Mouse (Mus musculus): ENCODE results near the gene Sbf2. TPM values are rescaled to one million over a fixed set of nuclear protein-coding genes. Genes with fewer than 3 reads are reported as not detected.

Sbf2 gene
- polyA plus RNA-seq (2015; fragmentation: Nextera tagmentation; extraction: Ambion mirVana) = 60.3 and 62.1 TPM in 2 replicates

GRCm38 (mm10) chr7:110614133-110615063 is at the start of gene Sbf2:
Gene Sbf2, minus strand, starts transcription at chr7:110614922.
- peak within 1 kb of the TSS; percentile 86 for H3K4me2 ChIP-seq
- peak within 1 kb of the TSS; percentile 99 for H3K27ac ChIP-seq
- peak; percentile 94 for ATAC-seq (ENCODE audit: low FRiP score)
- WGBS = under 1% methylated on average over 114 of the region's 127 CpGs
- peak within 1 kb of the TSS; percentile 89 for H3K4me3 ChIP-seq
- no peaks in the 10 kb centered on the region for H3K9me3 ChIP-seq
- no peaks in the 10 kb centered on the region for H3K36me3 ChIP-seq
- peak within 1 kb of the TSS; percentile 95 for H3K9ac ChIP-seq
- H3K4me1 ChIP-seq (replicated peaks) = peaks cover 29% of the 10 kb centered on the region
- H3K27me3 ChIP-seq = peaks cover 13% of the 10 kb centered on the region

- Histone ChIP-seq H3K4me2 (no peak overlapping the region), H3K9ac (no peak overlapping the region), H3K27me3 (no peaks in the 10 kb centered on the region), H3K4me1 (replicated peaks) (no peaks in the 10 kb centered on the region), H3K9me3 (0 out of 2 replicates have a peak, but pooled peaks cover 6% of the 10 kb centered on the region), H3K27ac (no peak overlapping the region), H3K36me3 (no peaks in the 10 kb centered on the region), H3K4me3 (no peak overlapping the region)
- ATAC-seq (ENCODE audit: low FRiP score) = no peak
- 66% methylated on average over 3 of the region's 3 CpGs for WGBS
Measured at GRCm38 (mm10) chr7:110658378-110658928, 43.7 kb upstream of the Sbf2 start.

DNA sequence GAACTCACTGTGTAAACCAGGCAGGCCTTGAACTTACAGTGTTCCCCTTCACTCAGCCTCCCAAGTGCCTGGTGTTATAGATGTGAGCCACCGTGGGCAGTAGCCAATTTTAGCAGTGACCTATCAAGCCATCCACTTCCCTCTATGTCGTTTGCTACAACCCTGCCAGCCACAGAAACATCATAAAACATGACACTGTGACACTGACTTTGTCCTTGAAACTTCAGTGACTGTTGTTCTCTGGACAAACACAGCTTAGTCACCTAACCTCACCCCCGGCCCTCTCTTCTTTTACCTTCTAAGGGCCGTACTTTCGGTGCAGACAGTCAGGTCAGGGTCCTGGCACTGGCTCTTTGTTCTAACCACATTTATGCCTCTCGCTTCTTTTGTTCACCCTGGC is 41.2 kb upstream of the Sbf2 start:
- ATAC-seq (ENCODE audit: low FRiP score) = no peak
- no peak overlapping the region for H3K9ac ChIP-seq
- H3K4me3 ChIP-seq = no peak overlapping the region
- no peaks in the 10 kb centered on the region for H3K27me3 ChIP-seq
- WGBS = 70% methylated on average over 6 of the region's 6 CpGs
- no peaks in the 10 kb centered on the region for H3K9me3 ChIP-seq
- H3K36me3 ChIP-seq = no peaks in the 10 kb centered on the region
- H3K4me1 ChIP-seq (replicated peaks) = no peaks in the 10 kb centered on the region
- H3K4me2 ChIP-seq = no peak overlapping the region
- no peak overlapping the region for H3K27ac ChIP-seq

GRCm38 (mm10) chr7:110655230-110655629 is 40.5 kb upstream of the Sbf2 start:
- H3K9me3 ChIP-seq = no peaks in the 10 kb centered on the region
- H3K9ac ChIP-seq = no peak overlapping the region
- H3K36me3 ChIP-seq = no peaks in the 10 kb centered on the region
- no peak overlapping the region for H3K27ac ChIP-seq
- no peak for ATAC-seq (ENCODE audit: low FRiP score)
- WGBS = 82% methylated on average over 3 of the region's 3 CpGs
- H3K4me1 ChIP-seq (replicated peaks) = no peaks in the 10 kb centered on the region
- no peaks in the 10 kb centered on the region for H3K27me3 ChIP-seq
- H3K4me2 ChIP-seq = no peak overlapping the region
- H3K4me3 ChIP-seq = no peak overlapping the region

DNA sequence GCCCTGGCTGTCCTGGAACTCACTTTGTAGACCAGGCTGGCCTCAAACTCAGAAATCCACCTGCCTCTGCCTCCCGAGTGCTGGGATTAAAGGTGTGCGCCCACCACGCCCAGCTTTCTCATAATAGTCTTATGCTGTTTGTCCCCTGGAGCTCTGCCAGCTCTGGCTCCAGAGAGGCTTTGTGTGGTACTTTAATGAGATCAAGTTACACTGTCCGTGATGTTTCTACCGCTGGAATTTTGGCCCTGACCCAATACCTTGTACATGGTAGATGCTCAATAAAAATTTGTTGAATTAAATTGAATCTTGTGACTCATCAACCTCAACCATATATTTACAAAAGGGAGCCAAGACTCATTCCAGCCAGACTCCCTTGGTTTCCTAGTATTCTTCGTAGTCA is 36.4 kb upstream of the Sbf2 start:
- no peak for ATAC-seq (ENCODE audit: low FRiP score)
- H3K4me1 ChIP-seq (replicated peaks) = no peaks in the 10 kb centered on the region
- H3K27me3 ChIP-seq = 0 out of 2 replicates have a peak, but pooled peaks cover 3% of the 10 kb centered on the region
- H3K4me2 ChIP-seq = no peak overlapping the region
- 81% methylated on average over 6 of the region's 6 CpGs for WGBS
- no peak overlapping the region for H3K9ac ChIP-seq
- H3K27ac ChIP-seq = no peak overlapping the region
- H3K9me3 ChIP-seq = peaks cover 5% of the 10 kb centered on the region; the same call in 1 of the 2 replicates
- no peak overlapping the region for H3K4me3 ChIP-seq
- H3K36me3 ChIP-seq = no peaks in the 10 kb centered on the region

DNA sequence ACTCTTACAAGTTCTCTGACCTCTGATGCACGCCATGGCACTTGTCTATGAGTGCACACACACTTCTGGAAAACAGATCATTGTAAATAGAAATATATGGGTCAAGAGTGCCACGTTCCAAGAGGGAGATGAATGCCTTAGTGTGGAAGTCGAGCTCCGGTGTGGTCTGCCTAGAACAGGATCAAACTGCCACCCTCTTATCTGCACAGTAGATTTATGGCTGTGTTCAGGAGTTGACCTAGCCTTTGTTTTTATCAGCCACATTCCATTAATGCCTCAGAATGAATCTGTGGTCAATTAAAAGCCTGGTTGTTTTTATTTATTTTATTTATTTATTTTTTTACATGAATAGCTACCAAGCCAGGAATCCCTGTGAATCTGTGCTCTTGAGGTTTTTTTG is 35.8 kb upstream of the Sbf2 start:
- no peak overlapping the region for H3K9ac ChIP-seq
- H3K27ac ChIP-seq = no peak overlapping the region
- WGBS = 88% methylated on average over 4 of the region's 4 CpGs
- ATAC-seq (ENCODE audit: low FRiP score) = no peak
- no peaks in the 10 kb centered on the region for H3K36me3 ChIP-seq
- no peaks in the 10 kb centered on the region for H3K4me1 ChIP-seq (replicated peaks)
- H3K4me3 ChIP-seq = no peak overlapping the region
- 0 out of 2 replicates have a peak, but pooled peaks cover 3% of the 10 kb centered on the region for H3K27me3 ChIP-seq
- no peak overlapping the region for H3K4me2 ChIP-seq
- H3K9me3 ChIP-seq = peaks cover 5% of the 10 kb centered on the region; the same call in 1 of the 2 replicates

DNA sequence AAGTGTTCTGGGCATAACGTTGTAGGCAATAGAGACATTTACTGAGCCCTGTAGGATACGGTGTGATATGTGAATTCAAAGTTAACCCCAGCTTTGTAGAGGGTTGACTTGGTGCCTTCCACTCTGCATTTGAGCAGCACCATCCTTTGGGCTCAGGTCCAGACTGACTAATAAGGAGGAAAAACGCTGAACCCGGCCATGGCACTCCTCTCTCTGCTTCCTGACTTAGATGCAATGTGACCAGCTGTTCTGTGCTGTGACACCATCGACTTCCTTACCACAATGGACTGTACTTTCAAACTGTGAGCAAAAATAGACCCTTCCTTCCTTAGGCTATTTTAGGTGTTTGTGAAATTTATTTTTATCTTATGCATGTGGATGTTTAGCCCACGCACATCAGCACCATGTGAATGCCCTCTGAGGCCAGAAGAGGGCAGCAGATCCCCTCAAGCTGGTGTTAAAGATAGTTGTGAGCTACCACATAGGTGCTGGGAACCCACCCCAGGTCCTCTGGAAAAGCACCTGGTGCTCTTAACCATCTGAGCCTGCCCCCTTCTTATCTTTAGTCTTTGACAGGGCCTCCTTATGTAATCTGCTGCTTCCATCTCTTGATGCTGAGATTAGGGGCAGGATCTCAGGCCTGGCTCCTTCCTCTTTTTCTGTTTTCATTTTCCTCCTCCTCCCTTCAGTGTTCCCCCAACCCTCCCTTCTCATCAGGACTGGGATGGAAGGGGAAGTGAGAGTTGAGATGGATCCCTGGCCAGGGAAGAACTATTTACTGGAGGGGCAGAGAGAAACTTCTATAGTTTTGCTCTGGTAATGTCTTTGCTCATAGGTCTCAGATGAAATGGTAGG is 34.6 kb upstream of the Sbf2 start:
- Histone ChIP-seq H3K27ac (no peak overlapping the region), H3K4me1 (replicated peaks) (no peaks in the 10 kb centered on the region), H3K27me3 (0 out of 2 replicates have a peak, but pooled peaks cover 3% of the 10 kb centered on the region), H3K9me3 (peaks cover 5% of the 10 kb centered on the region; the same call in 1 of the 2 replicates), H3K36me3 (no peaks in the 10 kb centered on the region), H3K9ac (no peak overlapping the region), H3K4me3 (no peak overlapping the region), H3K4me2 (no peak overlapping the region)
- ATAC-seq (ENCODE audit: low FRiP score) = no peak
- WGBS = 94% methylated on average over 6 of the region's 6 CpGs

DNA sequence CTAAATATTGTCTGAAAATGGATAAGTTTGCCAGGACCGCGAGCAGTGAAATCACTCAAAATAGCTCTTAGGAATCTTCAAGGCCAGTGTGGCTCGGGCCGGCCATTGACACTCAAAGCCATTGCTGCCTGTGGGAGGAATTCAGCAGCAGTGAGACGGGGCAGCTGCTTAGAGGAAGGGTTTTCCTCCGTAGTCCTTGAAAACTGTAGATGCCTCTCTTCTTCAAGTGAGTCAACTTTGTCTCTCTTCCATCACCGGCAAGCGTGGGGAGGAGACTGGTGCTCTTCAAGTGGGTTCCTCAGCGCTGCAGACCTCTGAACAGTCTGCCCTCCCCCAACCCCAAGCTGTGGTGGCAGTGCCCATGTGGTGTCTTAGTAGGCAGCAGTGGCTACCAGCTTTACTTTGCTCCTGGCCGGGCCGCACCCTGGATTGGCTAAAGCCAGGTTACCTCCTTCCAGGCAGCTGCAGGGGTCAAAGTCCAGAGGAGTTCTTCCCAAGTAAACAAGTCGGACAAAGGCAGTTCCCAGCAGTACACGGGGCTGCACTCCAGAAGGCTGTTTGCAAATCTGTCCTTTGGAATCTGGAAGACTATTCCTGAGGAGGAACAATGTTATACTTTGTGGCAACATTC is 33.8 kb upstream of the Sbf2 start:
- H3K9ac ChIP-seq = no peak overlapping the region
- no peaks in the 10 kb centered on the region for H3K36me3 ChIP-seq
- WGBS = 82% methylated on average over 13 of the region's 13 CpGs
- H3K4me2 ChIP-seq = no peak overlapping the region
- H3K4me3 ChIP-seq = no peak overlapping the region
- H3K4me1 ChIP-seq (replicated peaks) = no peaks in the 10 kb centered on the region
- 0 out of 2 replicates have a peak, but pooled peaks cover 3% of the 10 kb centered on the region for H3K27me3 ChIP-seq
- ATAC-seq (ENCODE audit: low FRiP score) = no peak
- H3K9me3 ChIP-seq = peaks cover 5% of the 10 kb centered on the region; the same call in 1 of the 2 replicates
- H3K27ac ChIP-seq = no peak overlapping the region

GRCm38 (mm10) chr7:110647559-110648454 is 33.1 kb upstream of the Sbf2 start:
- H3K4me1 ChIP-seq (replicated peaks) = no peaks in the 10 kb centered on the region
- no peak for ATAC-seq (ENCODE audit: low FRiP score)
- no peak overlapping the region for H3K4me2 ChIP-seq
- H3K27ac ChIP-seq = no peak overlapping the region
- peaks cover 5% of the 10 kb centered on the region; the same call in 1 of the 2 replicates for H3K9me3 ChIP-seq
- no peak overlapping the region for H3K4me3 ChIP-seq
- 0 out of 2 replicates have a peak, but pooled peaks cover 3% of the 10 kb centered on the region for H3K27me3 ChIP-seq
- no peak overlapping the region for H3K9ac ChIP-seq
- H3K36me3 ChIP-seq = no peaks in the 10 kb centered on the region
- WGBS = 86% methylated on average over 15 of the region's 15 CpGs

DNA sequence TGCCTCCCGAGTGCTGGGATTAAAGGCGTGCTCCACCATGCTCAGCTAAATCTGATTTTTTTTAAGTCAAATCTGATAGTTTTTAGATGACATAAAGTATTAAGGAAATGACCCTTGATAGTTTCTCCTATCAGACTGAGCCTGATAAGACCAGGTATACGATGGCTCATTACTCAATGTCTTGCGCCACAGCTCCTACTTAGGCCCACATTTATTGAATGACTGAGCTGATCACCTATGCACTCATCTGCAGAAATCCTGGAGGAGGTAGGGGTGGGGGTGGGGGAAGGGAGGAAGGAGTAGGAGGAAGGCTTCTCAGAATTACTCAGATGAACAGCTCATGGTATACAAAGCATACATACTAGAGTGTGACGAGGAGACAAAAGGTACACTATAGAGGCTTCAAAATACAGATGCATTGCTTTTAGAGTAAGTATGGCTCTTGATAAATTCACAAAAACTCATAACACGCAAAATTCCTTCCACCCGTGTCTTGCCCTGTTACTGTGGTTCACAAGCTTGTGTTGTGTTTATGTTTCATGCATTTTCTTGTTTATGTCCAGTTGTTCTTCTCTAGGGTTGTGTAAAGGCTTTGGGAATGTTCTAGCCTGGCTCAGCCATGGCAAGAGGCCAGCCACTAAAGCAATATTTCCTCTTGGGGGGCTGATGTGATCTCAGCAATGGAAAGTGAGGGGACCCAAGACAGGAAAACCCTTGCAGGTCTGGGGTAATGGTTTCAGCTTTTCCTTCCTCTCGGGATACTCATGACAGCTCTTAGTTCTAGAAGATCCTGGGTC is 32.1 kb upstream of the Sbf2 start:
- WGBS = 89% methylated on average over 8 of the region's 8 CpGs
- peaks cover 5% of the 10 kb centered on the region; the same call in 1 of the 2 replicates for H3K9me3 ChIP-seq
- H3K4me3 ChIP-seq = no peak overlapping the region
- H3K9ac ChIP-seq = no peak overlapping the region
- H3K4me2 ChIP-seq = no peak overlapping the region
- no peaks in the 10 kb centered on the region for H3K36me3 ChIP-seq
- 0 out of 2 replicates have a peak, but pooled peaks cover 3% of the 10 kb centered on the region for H3K27me3 ChIP-seq
- no peak for ATAC-seq (ENCODE audit: low FRiP score)
- no peak overlapping the region for H3K27ac ChIP-seq
- H3K4me1 ChIP-seq (replicated peaks) = no peaks in the 10 kb centered on the region

Measured in hindbrain, embryonic 13.5 days (tissue).